Mouse (Mus musculus): ENCODE data around the gene Mtx1.

The Mtx1 gene

GRCm38 (mm10) chr3:89226900-89227299 lies at the start of gene Mtx1:
Gene Mtx1, minus strand, starts transcription at chr3:89227088.
- no peak for DNase-seq (ENCODE audit: low spot score in 2 of 2)

- DNase-seq (ENCODE audit: low spot score in 2 of 2): no peak
These were observed 49.2 kb upstream of the Mtx1 start for GRCm38 (mm10) chr3:89276061-89276460.

- DNase-seq (ENCODE audit: low spot score in 2 of 2): no peak
These were observed 44.9 kb upstream of the Mtx1 start for GRCm38 (mm10) chr3:89271760-89272159.

GRCm38 (mm10) chr3:89270891-89271290 lies 44.0 kb upstream of the Mtx1 start:
- no peak for DNase-seq (ENCODE audit: low spot score in 2 of 2)

GRCm38 (mm10) chr3:89270051-89270755 lies 43.3 kb upstream of the Mtx1 start, which contains the start of gene Slc50a1:
Gene Slc50a1, minus strand, starts transcription at chr3:89270570.
- peak; percentile 72 to 82 for DNase-seq (ENCODE audit: low spot score in 2 of 2)

- no peak for DNase-seq (ENCODE audit: low spot score in 2 of 2)
These were observed 42.0 kb upstream of the Mtx1 start for GRCm38 (mm10) chr3:89268916-89269315.

GRCm38 (mm10) chr3:89266439-89266893 lies 39.6 kb upstream of the Mtx1 start:
- DNase-seq (ENCODE audit: low spot score in 2 of 2): peak in 1 of 2 experiments; percentile 70

GRCm38 (mm10) chr3:89262417-89262816 lies 35.5 kb upstream of the Mtx1 start:
- DNase-seq (ENCODE audit: low spot score in 2 of 2): no peak

- no peak for DNase-seq (ENCODE audit: low spot score in 2 of 2)
These were observed 33.3 kb upstream of the Mtx1 start for GRCm38 (mm10) chr3:89260211-89260610.

GRCm38 (mm10) chr3:89259076-89259475 lies 32.2 kb upstream of the Mtx1 start, which contains the start of gene Dpm3:
Gene Dpm3, plus strand, starts transcription at chr3:89259358.
- DNase-seq (ENCODE audit: low spot score in 2 of 2): no peak

- DNase-seq (ENCODE audit: low spot score in 2 of 2): no peak
These were observed 29.3 kb upstream of the Mtx1 start for GRCm38 (mm10) chr3:89256177-89256576.

GRCm38 (mm10) chr3:89254994-89255393 lies 28.1 kb upstream of the Mtx1 start:
- DNase-seq (ENCODE audit: low spot score in 2 of 2): no peak

GRCm38 (mm10) chr3:89251365-89251895 lies 24.5 kb upstream of the Mtx1 start:
- DNase-seq (ENCODE audit: low spot score in 2 of 2): no peak

- peak in 1 of 2 experiments; percentile 56 for DNase-seq (ENCODE audit: low spot score in 2 of 2)
These were observed 23.6 kb upstream of the Mtx1 start for GRCm38 (mm10) chr3:89250435-89251040.

GRCm38 (mm10) chr3:89247466-89247865 lies 20.6 kb upstream of the Mtx1 start:
- DNase-seq (ENCODE audit: low spot score in 2 of 2): no peak

- DNase-seq (ENCODE audit: low spot score in 2 of 2): peak; percentile 80 to 86
These were observed 19.6 kb upstream of the Mtx1 start, which contains the start of gene Trim46 for GRCm38 (mm10) chr3:89246261-89247100. Gene Trim46, minus strand, starts transcription at chr3:89246309.

- peak in 1 of 2 experiments; percentile 63 for DNase-seq (ENCODE audit: low spot score in 2 of 2)
These were observed 18.8 kb upstream of the Mtx1 start, which contains the start of gene Krtcap2 for GRCm38 (mm10) chr3:89245688-89246171. Gene Krtcap2, plus strand, starts transcription at chr3:89245966.

- peak; percentile 61 to 83 for DNase-seq (ENCODE audit: low spot score in 2 of 2)
These were observed 18.2 kb upstream of the Mtx1 start for GRCm38 (mm10) chr3:89244982-89245687.

GRCm38 (mm10) chr3:89244158-89244981 lies 17.5 kb upstream of the Mtx1 start:
- DNase-seq (ENCODE audit: low spot score in 2 of 2): peak in 1 of 2 experiments; percentile 42

- DNase-seq (ENCODE audit: low spot score in 2 of 2): no peak
These were observed 16.7 kb upstream of the Mtx1 start for GRCm38 (mm10) chr3:89243609-89244008.
